Mouse (Mus musculus) naive thymus-derived CD4-positive, alpha-beta T cell, adult 2 months (primary cell): Measurements from ENCODE around the gene Ccn2.

Source experiments
- DNase-seq: peaks from one replicate; pipeline ENCODE4 v3.0.0-alpha.2; 2011; ENCODE audit warnings: low read depth

Gene Ccn2

GRCm38 (mm10) chr10:24595250-24596002, at the start of gene Ccn2:
Gene Ccn2, plus strand, starts transcription at chr10:24595442.
- DNase-seq: no peak

DNA sequence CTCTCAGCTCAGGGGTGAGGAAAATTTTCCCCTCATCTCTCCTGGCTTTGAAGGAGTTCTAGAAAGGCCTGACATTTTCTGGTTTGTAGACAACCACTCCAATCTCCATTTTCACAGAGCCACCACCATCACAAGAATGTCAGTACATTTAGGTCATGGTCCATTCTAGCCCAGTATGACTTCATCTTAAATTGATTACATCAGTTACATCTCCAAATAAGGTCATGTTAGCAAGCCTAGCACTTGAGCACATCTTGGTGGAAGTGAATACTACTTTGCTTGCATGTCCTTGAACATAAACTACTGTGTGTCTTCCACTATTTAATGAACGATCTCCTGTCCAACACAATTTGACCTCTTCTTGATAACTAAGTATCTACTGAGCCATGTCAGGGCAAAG, 42.4 kb upstream of the Ccn2 start:
- DNase-seq: no peak

DNA sequence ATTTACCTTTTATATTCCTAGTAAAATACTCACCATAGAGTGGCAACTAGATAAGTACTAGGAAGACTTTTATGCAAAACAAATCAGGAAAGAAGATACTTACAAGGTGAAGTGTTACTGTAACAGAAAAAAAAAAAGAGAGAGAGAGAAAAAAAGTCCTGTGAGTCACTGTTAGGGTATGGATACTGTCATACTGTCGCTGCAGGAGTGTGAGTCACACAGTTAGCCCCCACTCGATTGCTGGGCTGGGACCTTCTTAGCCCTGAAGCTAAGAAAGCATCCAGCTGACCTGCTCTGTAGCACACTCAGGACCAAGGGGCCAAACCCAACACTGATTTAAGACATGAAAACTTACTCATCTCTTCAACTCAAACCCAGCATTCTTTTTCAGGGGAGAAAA, 41.2 kb upstream of the Ccn2 start:
- DNase-seq: no peak

DNA sequence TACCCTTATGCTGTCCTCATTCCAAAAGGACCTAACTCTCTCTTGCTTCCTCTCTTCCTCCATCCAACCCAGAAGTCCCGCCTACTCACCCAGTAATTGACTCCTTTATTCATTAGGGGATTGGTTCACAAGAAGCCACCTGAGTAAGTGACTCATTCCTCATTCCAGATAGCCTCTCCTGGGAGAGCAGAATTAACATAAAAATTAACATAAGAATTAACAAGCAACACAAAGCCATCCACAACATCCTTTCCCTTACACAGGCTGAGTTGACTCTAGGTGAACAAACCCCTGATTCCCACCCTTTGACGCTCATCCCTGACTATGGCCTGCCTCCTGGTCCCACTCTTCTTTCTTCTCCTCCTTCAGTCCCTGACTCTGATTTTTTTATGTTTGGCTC, 36.9 kb upstream of the Ccn2 start:
- no peak for DNase-seq

- DNase-seq: no peak
These were observed 25.4 kb upstream of the Ccn2 start for GRCm38 (mm10) chr10:24569691-24570420.

DNA sequence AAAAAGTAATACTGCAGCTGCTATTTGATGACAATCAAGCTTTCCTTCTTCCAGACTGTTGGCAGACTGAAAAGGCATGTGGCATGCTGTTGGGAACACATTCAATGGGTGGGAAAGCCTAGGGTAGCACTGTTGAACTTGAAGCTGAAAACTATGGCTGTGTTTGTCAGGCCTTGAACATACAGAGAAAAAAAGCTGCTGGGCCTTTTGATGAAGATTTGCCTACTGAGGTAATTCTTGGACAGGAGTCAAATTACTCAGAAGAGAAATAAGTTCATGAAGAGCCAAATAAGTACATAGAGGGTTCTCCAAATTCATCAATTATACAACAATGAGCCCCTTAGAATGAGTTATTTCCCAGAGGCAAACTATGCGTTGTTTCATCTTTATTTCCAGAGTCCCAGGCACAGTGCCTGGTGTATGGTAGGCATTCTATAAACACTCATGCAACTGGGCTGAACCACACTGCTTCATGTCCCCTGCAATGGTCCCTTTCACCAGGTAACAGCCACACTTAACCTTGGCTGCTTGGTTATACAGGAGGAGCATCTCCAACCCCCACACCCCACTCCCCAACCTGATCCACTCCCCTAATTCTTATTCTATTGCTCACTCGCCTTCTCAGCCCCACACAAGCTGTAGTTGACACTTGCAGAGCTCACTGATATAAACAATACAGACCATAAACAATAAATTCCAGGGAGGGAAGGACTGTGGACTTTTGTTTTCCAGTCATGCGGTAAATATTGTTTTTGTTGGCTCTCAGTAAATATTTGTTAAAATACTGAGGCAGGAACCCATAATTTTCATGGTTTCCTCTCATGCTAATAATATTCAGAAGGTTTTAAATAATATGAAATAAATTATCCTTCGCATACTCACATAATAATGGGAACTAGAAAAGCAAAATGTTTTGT, 22.9 kb upstream of the Ccn2 start:
- no peak for DNase-seq

DNA sequence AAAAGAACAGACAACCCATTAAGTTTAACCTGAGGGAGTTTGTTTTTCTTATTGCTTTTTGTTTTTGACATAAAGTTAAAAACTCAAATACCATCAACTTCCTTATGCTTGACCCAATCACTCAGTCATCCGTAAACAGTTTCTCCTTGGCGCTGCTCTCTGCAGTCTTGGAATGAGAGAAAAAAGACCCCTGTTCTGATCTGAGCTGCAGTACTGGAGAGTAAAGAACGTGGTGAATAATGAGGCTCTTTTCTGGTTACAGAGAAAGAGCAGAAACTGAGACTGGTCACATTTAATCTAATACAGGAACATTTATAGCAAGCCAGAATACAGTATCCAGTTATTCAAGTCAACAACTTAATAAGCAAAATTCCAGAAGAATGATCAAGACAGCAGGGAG, 21.8 kb upstream of the Ccn2 start:
- DNase-seq: no peak

- DNase-seq: no peak
These were observed 14.2 kb upstream of the Ccn2 start for GRCm38 (mm10) chr10:24581076-24581475.

GRCm38 (mm10) chr10:24588824-24589223, 6.4 kb upstream of the Ccn2 start:
- no peak for DNase-seq

- DNase-seq: no peak
These were observed 6.0 kb upstream of the Ccn2 start for GRCm38 (mm10) chr10:24589238-24589637.

DNA sequence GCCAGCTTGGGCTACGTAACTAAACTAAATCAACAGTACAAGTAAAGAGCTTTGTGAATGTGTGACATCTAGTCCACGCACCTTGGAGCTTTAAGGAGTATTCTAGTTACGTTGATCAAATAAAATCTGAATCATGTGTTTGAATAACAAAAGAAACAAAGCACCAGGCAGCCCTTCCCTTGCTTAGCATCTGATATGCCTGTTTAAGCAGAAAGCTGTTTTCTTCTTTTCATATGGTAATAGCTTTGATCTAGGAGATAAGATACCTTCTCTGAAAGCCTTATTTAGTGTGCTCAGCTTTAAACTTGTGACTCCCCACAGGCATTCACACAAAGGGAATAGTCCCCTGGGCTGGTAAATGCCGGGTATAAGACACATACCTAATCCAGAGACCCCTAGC, 4.7 kb upstream of the Ccn2 start:
- DNase-seq: peak; percentile 4

GRCm38 (mm10) chr10:24591136-24591535, 4.1 kb upstream of the Ccn2 start:
- peak; percentile 82 for DNase-seq

- peak; percentile 23 for DNase-seq
These were observed 3.5 kb upstream of the Ccn2 start for GRCm38 (mm10) chr10:24591741-24592140.

DNA sequence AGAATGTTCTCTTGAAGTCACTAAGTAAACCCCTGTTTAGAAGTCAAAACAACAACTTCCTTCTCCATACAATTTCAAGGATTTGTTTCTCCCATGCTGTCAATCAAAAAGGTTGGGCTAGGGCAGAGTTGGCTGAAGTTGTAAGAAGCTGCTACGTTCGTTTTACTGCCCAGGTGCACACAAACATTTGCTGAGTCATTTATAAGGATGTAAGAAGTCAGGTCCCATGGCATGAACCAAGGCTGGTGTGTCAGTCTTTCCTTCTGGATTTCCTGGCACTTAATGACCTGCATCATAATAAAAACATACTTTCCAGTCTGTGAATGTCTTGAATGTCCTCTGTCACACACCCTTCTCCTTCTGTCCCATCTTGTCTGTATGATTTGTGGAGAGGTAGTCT, 2.9 kb upstream of the Ccn2 start:
- DNase-seq: peak; percentile 4

- no peak for DNase-seq
These were observed 2.3 kb upstream of the Ccn2 start for GRCm38 (mm10) chr10:24592969-24593368.

DNA sequence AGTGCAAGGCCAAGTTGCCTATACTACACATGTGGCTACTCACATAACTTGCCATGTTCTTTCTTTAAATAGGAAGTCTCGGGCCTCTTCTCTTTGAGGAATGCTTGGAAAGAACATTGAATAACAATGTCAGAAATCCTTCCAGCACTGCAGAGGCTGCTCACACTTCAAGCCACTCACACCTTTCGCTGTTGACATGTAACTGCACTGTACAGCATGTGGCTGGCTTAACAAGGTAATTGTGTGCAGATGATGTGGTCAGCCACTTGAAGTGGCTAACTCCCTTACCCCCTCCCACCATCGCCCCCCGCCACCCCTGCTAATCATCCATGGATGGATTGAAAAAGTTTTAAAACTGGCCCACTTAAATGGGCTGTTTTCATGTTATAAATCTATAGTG, 1.7 kb upstream of the Ccn2 start:
- no peak for DNase-seq

DNA sequence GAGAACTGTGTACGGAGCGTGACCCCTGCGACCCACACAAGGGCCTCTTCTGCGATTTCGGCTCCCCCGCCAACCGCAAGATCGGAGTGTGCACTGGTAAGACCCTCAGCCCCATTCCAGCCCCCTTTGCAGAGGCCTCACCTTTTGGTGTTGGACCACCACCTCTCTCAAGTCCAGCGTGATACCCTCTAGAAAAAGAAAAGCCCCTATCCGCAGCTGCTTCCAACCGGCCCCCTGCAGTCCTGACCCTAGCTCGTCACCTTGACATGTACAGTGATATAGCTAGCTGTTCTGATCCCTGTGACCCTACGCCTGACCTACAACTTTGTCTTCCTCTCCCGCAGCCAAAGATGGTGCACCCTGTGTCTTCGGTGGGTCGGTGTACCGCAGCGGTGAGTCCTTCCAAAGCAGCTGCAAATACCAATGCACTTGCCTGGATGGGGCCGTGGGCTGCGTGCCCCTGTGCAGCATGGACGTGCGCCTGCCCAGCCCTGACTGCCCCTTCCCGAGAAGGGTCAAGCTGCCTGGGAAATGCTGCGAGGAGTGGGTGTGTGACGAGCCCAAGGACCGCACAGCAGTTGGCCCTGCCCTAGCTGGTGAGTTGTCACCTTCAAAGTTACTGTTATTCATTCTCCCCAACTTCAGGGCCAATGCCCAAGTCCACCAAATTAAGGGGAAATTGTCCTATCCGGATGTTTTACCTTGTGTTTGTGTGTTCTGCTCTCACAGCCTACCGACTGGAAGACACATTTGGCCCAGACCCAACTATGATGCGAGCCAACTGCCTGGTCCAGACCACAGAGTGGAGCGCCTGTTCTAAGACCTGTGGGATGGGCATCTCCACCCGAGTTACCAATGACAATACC, 994 bp downstream of the Ccn2 start:
- no peak for DNase-seq

- no peak for DNase-seq
These were observed 1.7 kb downstream of the Ccn2 start for GRCm38 (mm10) chr10:24596869-24597339.

GRCm38 (mm10) chr10:24597789-24598188, 2.5 kb downstream of the Ccn2 start:
- no peak for DNase-seq

GRCm38 (mm10) chr10:24598693-24599092, 3.5 kb downstream of the Ccn2 start:
- no peak for DNase-seq

- no peak for DNase-seq
These were observed 4.6 kb downstream of the Ccn2 start for GRCm38 (mm10) chr10:24599802-24600201.
